Mouse (Mus musculus) stomach, embryonic 14.5 days (tissue): ENCODE measurements at regions not wholly inside any gene's neighbourhood (a gene's known extent, or its start where the extent isn't known, plus 50 kb on each side); places are given as distances from the start of the nearest gene placed in this dataset.

Experiments used
- ATAC-seq: fragments of 200-750 bp; cut with Nextera tagmentation; 2 replicates; pipeline ENCODE4 v1.8.0; 2017; ENCODE audit warnings: low read depth, moderate TSS enrichment; ENCODE audit not compliant: insufficient number of reproducible peaks, insufficient read depth, low FRiP score
- H3K27ac ChIP-seq: fragments of 300-500 bp; sonication (generic); 2 replicates; pipeline ENCODE4 v1.5.1; 2014; ENCODE audit warnings: mild to moderate bottlenecking, low read length, moderate library complexity, mixed read lengths
- H3K27me3 ChIP-seq: fragments of 300-500 bp; sonication (generic); 2 replicates; pipeline ENCODE4 v1.6.1; 2014; ENCODE audit warnings: low read length, control low read depth, mixed read lengths; ENCODE audit not compliant: control insufficient read depth, insufficient read depth
- H3K36me3 ChIP-seq: fragments of 300-500 bp; sonication (generic); 2 replicates; pipeline ENCODE4 v1.6.1; 2014; ENCODE audit warnings: mild to moderate bottlenecking, control low read depth, low read length, moderate library complexity, mixed read lengths; ENCODE audit not compliant: control insufficient read depth, insufficient read depth
- H3K4me1 ChIP-seq: fragments of 300-500 bp; sonication (generic); 2 replicates; pipeline ENCODE4 v1.6.1; 2014; ENCODE audit warnings: low read length, control low read depth, mixed read lengths; ENCODE audit not compliant: control insufficient read depth, insufficient read depth
- H3K4me2 ChIP-seq: fragments of 300-500 bp; sonication (generic); replicated peaks from 2 replicates; pipeline ENCODE4 v1.6.1; 2014; ENCODE audit warnings: low read depth, low read length, control low read depth
- H3K4me3 ChIP-seq: fragments of 300-500 bp; sonication (generic); 2 replicates; pipeline ENCODE4 v1.5.1; 2014; ENCODE audit warnings: low read depth, low read length, control low read depth
- H3K9ac ChIP-seq: fragments of 300-500 bp; sonication (generic); replicated peaks from 2 replicates; pipeline ENCODE4 v1.6.1; 2014; ENCODE audit warnings: low read depth, mild to moderate bottlenecking, control low read depth, low read length, moderate library complexity, mixed read lengths
- H3K9me3 ChIP-seq: fragments of 300-500 bp; sonication (generic); 2 replicates; pipeline ENCODE4 v1.6.1; 2016; ENCODE audit warnings: low read depth, low read length, control low read depth; ENCODE audit not compliant: control insufficient read depth
- WGBS: fragments of 180-500 bp; shearing (Covaris S2); extraction: QIAGEN DNeasy Blood & Tissue Kit; methylation state at CpG from one replicate; pipeline ENCODE4 v1.1.7; 2014; 5-methylcytosine and 5-hydroxymethylcytosine counted together

DNA sequence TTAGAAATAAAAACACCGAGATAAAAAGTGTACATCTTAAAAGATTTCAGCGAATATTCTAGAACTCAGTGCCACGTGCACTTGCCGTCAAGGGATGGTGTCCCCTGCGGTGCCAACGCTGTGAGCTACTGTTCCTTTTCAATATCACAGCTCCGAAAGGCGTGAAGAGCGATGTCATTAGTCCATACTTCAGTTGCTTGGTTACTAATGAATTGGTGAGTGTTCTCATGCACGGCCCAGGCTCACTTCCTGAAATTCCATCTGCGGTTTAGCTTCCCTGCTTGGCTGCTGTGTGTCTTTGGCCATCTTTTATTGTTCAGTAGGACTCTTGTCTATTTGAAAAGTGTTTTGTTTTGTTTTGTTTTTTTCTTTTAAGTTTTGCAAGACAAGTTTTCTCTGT, 93.2 kb downstream of the Tfap2c start:
- H3K27ac ChIP-seq: no peak overlapping the region
- no peak for ATAC-seq
- no peak overlapping the region for H3K4me3 ChIP-seq
- H3K9me3 ChIP-seq: no peaks in the 10 kb centered on the region
- no peaks in the 10 kb centered on the region for H3K27me3 ChIP-seq
- no peaks in the 10 kb centered on the region for H3K36me3 ChIP-seq
- H3K9ac ChIP-seq: no peak overlapping the region
- 0 out of 2 replicates have a peak, but pooled peaks cover 3% of the 10 kb centered on the region for H3K4me1 ChIP-seq
- WGBS: 72% methylated on average over 11 of the region's 11 CpGs
- H3K4me2 ChIP-seq: no peak overlapping the region

DNA sequence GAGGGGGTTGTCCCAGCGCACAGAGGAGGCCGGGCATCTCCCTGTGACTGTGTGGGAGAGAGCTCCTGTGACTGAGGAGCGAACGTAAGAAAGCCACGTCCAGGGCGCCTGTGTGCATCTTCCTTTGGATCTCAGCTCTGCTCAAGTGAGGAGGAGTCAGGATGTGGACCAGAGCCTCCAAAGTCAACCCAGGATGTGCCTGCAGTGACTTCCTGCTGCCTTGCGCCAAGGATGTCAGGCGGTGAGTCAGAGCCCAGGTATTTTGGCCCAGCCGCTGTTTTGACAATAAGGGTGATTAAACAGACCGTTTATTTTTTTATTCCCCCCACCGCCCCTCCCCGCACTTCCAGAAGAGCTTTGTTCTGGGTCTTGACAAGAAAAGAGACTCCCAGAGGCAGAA, 94.5 kb downstream of the Tfap2c start:
- peak; percentile 49; the same call in 1 of the 2 replicates for ATAC-seq
- WGBS: 19% methylated on average over 12 of the region's 12 CpGs
- Histone ChIP-seq H3K4me1 (0 out of 2 replicates have a peak, but pooled peaks cover 3% of the 10 kb centered on the region), H3K9ac (no peak overlapping the region), H3K4me2 (no peak overlapping the region), H3K36me3 (no peaks in the 10 kb centered on the region), H3K27ac (no peak overlapping the region), H3K4me3 (no peak overlapping the region), H3K9me3 (no peaks in the 10 kb centered on the region), H3K27me3 (no peaks in the 10 kb centered on the region)

DNA sequence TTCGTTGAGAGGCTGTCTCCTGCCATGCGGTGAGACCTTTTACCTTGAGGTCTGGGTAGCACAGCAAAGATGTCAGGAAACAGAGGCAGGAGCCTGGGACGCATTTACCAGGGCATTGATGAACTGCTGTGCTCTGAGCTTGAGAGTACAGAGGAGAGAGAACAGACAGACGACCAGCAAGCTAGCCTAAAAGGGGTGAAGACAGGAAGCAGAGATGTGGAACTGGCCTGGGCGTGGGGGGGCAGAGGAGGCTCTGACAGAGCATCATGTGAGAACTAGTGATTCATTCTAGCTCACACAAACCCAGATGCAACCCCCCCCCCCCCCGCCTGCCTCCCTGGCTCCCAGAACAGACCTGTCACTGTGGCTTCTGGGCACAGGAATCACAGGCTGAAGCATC, 95.1 kb downstream of the Tfap2c start:
- 0 out of 2 replicates have a peak, but pooled peaks cover 3% of the 10 kb centered on the region for H3K4me1 ChIP-seq
- no peaks in the 10 kb centered on the region for H3K9me3 ChIP-seq
- 33% methylated on average over 6 of the region's 6 CpGs for WGBS
- H3K4me3 ChIP-seq: no peak overlapping the region
- H3K27ac ChIP-seq: no peak overlapping the region
- ATAC-seq: no peak
- no peak overlapping the region for H3K4me2 ChIP-seq
- no peaks in the 10 kb centered on the region for H3K36me3 ChIP-seq
- H3K9ac ChIP-seq: no peak overlapping the region
- no peaks in the 10 kb centered on the region for H3K27me3 ChIP-seq

DNA sequence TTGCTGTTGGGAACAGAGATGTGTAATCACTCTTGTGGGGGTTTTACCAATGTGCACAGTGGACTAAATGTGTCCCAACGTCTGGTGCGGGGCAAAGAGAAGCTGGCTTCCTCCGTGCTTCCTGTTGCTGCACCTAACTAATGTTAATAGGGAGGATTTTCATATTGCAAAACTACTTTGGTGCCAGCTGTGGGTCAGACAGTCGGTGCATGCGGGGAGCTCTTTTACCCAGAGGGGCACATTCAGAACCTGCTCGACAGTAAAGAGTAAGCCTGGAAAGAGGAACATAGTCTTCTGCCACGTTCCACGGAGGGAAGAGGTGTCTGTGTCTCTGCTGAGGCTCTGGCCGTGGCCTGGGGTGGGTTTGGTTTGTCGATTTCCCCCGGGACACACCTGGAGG, 98.7 kb downstream of the Tfap2c start:
- Histone ChIP-seq H3K27ac (no peak overlapping the region), H3K4me1 (0 out of 2 replicates have a peak, but pooled peaks cover 3% of the 10 kb centered on the region), H3K9me3 (no peaks in the 10 kb centered on the region), H3K4me3 (no peak overlapping the region), H3K36me3 (no peaks in the 10 kb centered on the region), H3K9ac (no peak overlapping the region), H3K4me2 (no peak overlapping the region), H3K27me3 (no peaks in the 10 kb centered on the region)
- WGBS: 70% methylated on average over 11 of the region's 11 CpGs
- no peak for ATAC-seq

DNA sequence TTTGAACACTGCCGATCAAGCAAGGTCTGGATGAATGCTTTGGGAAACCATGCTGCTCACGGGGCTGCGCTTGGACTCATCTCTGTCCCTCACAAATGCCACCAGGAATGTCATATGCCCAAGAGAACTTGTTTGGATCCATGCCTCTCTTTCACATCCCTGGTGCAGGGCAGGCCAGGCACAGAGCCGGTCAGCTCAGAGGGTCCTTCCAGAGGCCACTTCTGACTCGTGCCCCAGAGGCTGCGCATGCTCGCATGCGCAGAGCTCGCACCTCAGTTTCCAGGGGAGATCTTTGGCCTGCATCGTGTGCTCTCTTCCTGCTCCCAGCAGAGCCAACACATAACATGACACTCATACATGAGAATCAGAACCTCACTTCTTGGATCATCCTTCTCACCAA, 111.1 kb downstream of the Tfap2c start:
- WGBS: 72% methylated on average over 10 of the region's 10 CpGs
- Histone ChIP-seq H3K36me3 (no peaks in the 10 kb centered on the region), H3K27me3 (0 out of 2 replicates have a peak, but pooled peaks cover 2% of the 10 kb centered on the region), H3K4me2 (no peak overlapping the region), H3K9ac (no peak overlapping the region), H3K4me1 (no peaks in the 10 kb centered on the region), H3K27ac (no peak overlapping the region), H3K4me3 (no peak overlapping the region), H3K9me3 (peaks cover 3% of the 10 kb centered on the region; the same call in 1 of the 2 replicates)
- ATAC-seq: no peak

DNA sequence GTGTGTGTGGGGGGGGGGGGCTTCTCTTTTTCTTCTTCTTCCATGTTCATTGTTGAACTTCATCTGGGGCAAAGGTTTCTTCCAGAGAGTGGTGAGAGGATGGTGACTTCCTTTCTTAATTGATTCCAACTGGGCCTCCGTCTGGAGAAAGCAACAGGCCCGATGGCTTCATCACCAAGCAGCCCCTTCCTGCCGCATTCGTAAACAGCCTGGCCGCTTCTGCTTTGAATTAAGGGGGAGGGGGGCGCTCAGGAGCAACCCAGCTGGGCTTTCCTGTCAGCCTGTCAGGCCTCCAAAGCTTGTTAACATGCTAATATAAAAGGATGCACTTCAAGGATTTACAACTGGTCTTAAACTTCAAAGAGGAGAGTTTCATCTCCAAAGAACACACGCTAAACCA, 111.5 kb downstream of the Tfap2c start:
- 8% methylated on average over 7 of the region's 7 CpGs for WGBS
- no peaks in the 10 kb centered on the region for H3K4me1 ChIP-seq
- H3K9me3 ChIP-seq: peaks cover 3% of the 10 kb centered on the region; the same call in 1 of the 2 replicates
- H3K36me3 ChIP-seq: no peaks in the 10 kb centered on the region
- no peak for ATAC-seq
- no peak overlapping the region for H3K4me2 ChIP-seq
- H3K9ac ChIP-seq: no peak overlapping the region
- H3K27ac ChIP-seq: no peak overlapping the region
- H3K4me3 ChIP-seq: no peak overlapping the region
- 0 out of 2 replicates have a peak, but pooled peaks cover 2% of the 10 kb centered on the region for H3K27me3 ChIP-seq

DNA sequence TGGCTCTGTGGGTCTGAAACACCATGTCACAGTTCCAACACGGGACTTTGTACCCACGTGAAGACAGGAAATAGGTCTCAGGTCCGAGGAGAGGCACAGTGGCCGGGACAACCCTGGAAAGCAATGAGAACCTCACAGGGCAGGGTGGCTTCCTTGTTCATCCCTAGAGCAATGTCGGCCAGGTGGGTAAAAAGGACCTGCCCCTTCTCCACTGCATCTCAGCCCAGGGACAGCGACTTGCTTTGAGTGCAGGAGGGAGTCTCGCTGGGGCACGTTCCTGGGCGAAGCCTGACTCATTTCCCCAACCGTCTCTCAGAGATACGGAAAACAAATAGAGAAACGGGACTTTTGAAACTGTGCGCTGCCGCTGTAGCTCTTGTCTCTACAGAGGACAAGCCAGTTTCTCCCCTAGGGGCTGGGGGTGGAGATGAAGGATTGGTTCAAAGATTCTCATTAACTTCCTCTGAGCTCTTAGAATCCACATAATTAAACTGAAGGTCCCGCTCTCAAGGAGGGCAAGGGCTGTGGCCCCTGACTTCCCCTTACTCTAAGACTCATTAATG, 112.1 kb downstream of the Tfap2c start:
- no peak for ATAC-seq
- H3K27me3 ChIP-seq: 0 out of 2 replicates have a peak, but pooled peaks cover 2% of the 10 kb centered on the region
- H3K9me3 ChIP-seq: peaks cover 3% of the 10 kb centered on the region; the same call in 1 of the 2 replicates
- no peak overlapping the region for H3K4me2 ChIP-seq
- H3K9ac ChIP-seq: no peak overlapping the region
- no peaks in the 10 kb centered on the region for H3K36me3 ChIP-seq
- H3K4me1 ChIP-seq: no peaks in the 10 kb centered on the region
- H3K4me3 ChIP-seq: no peak overlapping the region
- H3K27ac ChIP-seq: no peak overlapping the region
- WGBS: 16% methylated on average over 15 of the region's 15 CpGs

DNA sequence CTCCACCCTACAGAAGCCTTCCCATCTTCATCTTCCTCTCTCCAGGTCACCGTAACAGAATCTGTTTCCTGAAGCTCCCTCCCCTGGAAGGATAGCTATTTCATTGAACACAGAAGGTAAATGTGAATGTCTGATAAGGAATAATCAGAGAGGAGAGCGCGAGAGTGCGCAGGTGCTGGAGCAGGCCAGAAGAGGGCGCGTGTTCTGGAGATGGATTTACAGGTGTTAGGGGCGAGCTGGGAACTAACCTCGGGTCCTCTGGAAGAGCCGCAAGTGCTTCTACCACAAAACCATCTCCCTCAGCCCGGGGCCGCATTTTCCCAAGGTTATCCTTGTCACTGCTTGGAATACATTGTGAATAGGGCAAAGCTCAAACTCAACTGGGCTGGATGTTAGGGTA, 112.8 kb downstream of the Tfap2c start:
- Histone ChIP-seq H3K27ac (no peak overlapping the region), H3K4me1 (no peaks in the 10 kb centered on the region), H3K4me3 (no peak overlapping the region), H3K4me2 (no peak overlapping the region), H3K9me3 (peaks cover 3% of the 10 kb centered on the region; the same call in 1 of the 2 replicates), H3K27me3 (0 out of 2 replicates have a peak, but pooled peaks cover 2% of the 10 kb centered on the region), H3K9ac (no peak overlapping the region), H3K36me3 (no peaks in the 10 kb centered on the region)
- ATAC-seq: no peak
- WGBS: 63% methylated on average over 11 of the region's 11 CpGs

DNA sequence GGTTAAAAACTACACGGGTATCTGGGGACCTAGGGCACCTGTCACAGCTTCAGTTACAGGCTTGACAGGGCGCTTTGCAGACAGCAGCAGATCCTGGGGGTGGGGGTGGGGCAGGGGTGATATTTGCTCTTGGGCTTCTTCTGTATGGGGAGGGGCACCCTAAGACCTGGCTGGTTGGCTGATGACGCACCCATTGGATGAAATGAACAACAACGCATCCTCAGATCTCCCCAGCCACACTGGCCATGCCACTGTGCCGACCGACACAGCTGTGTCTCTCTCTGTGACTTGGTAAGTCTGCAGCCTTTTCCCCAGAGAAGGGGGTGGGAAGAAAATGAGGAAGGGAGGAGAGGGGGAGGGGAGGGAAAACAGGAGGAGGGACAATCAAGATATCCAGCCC, 114.3 kb downstream of the Tfap2c start:
- no peak overlapping the region for H3K4me2 ChIP-seq
- no peak overlapping the region for H3K9ac ChIP-seq
- H3K36me3 ChIP-seq: no peaks in the 10 kb centered on the region
- no peak overlapping the region for H3K27ac ChIP-seq
- H3K4me3 ChIP-seq: no peak overlapping the region
- 12% methylated on average over 6 of the region's 6 CpGs for WGBS
- no peak for ATAC-seq
- H3K4me1 ChIP-seq: no peaks in the 10 kb centered on the region
- peaks cover 3% of the 10 kb centered on the region; the same call in 1 of the 2 replicates for H3K9me3 ChIP-seq
- H3K27me3 ChIP-seq: 0 out of 2 replicates have a peak, but pooled peaks cover 2% of the 10 kb centered on the region
